Mouse (Mus musculus) A20 (cell line): Measurements from ENCODE around the gene Tmem170b.
"Not testable (repeated sequence)": the region's sequence is repeated elsewhere in the genome, so short reads cannot be mapped to it uniquely, and the experiment has no call there.

Experiments used
- DNase-seq: peaks from one replicate; pipeline ENCODE4 v3.0.0-alpha.2; 2011; ENCODE audit warnings: low read depth, low spot score

The Tmem170b gene

DNA sequence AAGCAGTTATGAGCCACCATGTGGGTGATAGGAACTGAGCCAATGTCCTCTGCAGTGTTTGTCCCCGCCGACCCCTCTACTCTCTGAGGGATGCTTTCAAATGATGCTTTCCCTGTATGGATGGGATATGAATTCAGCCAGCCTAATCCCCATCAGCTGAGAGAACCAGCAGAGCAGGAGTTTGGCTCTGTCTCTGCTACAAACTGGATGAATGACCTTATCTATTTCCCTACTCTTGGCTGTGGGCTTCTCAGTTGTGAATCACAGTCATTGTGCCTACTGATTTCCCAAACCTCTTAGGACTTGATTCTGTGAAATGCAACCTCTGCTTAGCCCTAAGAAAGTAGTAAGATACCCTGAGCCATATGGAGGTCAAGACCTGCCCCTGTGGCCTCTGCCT lies 64.2 kb downstream of the Tmem170b start:
- DNase-seq: no peak

DNA sequence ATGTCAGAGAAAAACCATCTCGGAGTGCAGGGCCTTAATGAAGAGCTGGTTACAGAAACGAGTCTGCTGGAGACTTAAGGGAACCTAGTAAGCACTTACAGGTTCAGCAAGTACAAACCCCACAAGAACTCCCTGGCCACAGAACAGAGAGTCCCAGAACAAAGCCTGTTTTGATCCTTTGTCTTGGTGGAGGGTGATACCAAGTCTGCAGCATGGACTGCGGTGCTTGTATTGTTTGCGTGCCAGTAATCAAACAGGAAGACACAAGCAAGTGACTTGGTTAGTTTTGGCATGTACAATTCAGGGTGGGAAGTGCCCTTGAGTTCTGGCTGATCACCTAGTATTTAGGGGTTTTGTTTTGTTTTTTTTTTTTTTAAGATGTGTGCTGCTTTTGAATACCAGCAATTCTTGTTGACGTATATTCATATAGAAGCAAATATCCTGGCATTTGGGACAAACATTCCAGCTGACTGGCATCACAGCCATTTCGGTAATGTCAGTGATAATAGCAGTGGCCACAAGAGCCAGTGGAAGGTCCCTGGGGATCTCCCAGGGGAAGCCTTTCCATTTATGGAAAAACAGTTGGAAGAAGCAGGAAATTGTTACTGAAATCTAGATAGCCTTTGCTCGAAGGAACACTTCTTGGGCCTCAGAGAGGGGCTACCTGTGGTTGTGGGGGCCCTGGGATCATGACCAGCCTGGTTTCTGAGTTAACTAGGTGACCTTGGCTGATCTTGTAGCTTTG lies 64.9 kb downstream of the Tmem170b start:
- DNase-seq: no peak

DNA sequence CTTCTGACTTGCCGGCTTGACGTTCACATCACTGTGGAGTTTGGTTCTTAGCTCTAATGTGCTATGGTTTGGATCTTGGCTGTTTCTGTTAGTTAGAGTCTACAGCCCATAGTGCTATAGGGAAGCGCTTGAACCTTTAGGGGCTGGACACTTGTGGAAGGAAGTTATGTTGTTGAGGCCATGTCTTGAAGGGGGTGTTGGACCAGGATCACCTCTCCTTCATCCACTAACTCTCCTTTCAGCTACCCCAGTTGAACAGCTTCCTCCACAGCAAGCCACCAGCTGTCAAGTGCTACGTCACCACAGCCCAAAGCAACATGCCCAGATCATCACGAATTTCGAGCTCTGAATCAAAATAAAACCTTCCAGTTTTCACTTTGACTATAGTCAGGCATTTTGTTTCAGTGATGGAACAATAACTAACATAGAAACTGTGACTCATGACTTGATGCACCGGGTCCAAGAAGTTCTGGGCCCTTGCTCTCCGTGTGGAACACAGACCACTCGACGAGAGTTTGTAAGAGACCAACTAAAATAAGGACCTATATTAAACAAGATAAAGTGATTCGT lies 65.5 kb downstream of the Tmem170b start:
- DNase-seq: no peak

DNA sequence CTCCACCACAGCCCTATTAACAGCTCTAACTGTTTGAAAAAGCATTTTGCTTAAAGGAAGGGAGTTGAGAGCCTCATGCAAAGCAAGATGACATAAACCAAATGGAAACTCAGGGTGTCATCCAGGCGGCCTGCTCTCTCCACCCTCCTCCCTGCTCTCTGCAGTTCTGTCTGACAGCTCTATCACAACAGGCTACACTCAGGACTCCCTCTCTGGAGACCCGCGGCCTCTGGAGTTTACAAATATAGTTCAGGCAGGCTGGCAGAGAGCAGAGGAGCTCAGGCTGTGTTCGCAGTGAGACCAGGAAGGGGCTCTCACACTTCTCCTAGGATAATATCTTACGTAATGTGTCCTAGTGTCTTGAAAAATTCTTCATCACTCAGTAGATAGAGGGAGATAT lies 67.2 kb downstream of the Tmem170b start:
- DNase-seq: not testable (repeated sequence)

DNA sequence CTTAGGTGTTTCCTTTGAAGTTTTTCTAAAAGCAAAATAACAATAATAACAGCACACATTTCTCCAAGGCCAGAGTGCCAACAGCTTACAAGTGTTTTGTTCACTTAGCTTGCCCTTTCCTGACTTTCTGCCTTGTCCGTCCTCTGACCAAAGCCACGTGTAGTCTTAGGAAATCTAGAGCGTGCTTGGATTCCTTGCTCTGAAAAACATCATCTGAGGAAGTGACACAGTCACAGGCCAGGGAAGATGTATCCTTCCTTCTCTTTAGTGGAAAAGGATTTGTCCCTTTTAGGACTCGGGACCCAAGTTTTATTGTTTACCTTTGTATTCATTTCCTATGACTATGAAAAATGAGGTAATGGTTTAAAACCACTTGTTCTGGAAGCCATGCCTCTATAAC lies 67.8 kb downstream of the Tmem170b start:
- no peak for DNase-seq

DNA sequence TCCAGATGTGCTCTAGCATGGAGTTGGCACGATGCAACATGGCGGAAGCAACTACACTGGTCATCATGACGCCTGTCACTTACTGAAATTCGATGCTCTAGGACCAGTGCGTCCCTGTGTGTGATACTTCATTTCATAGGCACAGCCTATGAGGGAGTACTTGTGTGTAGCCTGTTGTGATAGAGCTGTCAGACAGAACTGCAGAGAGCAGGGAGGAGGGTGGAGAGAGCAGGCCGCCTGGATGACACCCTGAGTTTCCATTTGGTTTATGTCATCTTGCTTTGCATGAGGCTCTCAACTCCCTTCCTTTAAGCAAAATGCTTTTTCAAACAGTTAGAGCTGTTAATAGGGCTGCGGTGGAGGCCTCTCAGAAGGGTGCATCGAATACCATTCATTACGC lies 68.9 kb downstream of the Tmem170b start:
- DNase-seq: not testable (repeated sequence)

DNA sequence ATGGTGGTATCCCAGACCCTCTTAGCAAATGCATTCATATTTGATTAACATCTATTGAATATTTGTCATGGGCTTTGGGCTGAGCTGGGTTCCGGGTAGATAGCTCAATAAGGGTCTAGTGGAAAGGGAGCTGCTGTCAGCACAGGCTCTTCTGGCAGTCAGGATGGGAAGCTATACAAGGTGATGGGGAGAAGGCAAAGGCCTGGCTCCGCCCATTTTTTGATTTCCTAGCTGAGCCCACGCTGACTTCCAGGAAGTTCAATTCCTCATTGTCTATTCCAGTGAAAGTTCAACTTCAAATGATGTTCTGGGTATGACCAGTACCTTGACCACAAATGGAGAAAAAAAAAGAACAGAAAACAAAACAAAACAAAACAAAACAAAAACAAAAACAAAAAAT lies 69.8 kb downstream of the Tmem170b start:
- no peak for DNase-seq

DNA sequence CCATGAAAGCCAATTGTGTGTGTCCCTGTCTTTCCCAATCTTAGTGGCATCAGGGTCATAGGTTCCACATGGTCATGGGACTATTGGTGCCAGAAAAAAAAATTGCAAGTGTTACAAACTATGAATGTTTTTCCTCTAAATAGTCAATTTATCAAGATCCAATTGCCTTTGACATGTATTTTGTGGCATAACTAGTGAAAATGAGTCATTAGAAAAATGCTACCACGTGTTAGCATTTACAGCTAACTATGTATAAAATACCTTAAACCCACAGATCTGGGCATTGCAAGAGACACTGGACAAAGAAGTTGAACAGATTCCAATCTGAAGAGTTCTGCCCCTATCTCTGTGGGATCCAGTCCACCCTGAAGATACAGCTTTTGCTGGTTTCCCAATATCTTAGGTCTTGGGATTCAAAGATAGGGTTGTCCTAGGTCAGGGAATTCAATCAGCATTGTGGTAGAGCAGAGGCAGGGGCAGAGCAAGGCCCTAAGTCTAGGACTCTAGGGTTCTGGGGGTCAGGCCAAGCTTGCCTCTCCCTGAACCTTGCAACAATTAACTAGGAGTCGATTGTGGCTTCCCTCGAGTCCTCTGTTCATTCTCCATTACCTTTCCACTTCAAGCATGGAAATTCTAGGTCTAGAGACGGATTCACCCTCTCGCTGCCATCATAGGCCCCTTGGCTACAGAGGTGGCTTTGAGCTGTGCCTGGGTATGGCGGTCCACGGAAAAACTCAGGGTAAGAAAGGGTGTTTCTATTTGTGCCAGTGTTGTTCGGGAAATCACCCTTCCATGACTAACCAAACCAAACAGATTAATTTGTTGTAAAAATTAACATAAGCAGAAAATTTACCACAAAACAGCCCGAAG lies 70.5 kb downstream of the Tmem170b start:
- no peak for DNase-seq

DNA sequence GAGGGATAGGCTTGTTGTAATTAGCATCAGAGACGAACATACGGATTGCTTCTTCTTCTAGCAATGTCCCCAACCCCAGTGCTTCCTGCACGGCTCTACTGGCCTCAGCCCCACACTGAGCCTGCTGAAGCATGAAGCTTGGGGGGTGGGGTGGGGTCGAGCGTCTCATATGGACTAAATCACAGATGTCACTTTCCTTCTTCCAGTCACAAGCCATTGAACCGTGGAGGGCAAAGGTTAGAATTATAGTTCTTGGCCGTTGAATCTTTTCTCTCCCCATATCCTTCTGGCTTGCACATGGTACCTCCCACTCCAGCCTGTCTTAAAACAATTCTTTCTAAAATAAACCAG lies 71.1 kb downstream of the Tmem170b start:
- DNase-seq: peak; percentile 55

DNA sequence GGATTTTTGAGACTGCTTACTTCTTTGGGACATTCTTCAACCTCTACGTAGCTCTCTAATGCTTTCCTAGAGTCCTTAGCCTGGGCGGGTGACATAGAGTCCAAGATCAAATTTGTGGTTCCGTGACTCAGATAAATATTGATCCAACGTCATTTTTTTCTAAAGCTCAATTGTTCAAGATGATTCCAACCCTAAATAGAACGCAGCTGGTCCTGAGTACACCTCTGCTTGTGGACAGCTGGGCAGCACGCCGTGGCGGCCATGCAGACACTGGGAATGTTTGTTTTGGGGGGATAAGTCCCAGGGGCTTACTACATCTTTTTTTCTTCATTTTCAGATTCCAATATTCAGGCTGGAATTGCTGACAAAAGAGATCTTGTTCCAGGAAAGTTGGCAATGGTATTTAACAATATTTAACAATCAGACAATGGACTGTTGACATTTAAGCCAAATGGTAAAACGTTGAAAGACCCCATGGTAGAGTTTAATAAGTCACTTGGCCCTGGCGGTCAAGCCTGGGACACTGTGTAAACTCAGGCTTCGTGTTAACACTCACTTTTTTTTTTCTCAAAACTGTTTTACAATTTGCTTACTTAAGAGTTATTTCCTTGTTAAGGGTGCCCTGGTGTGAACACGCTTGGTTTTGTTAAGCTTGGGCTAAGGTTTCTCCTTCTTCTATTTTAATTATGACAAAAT lies 75.3 kb downstream of the Tmem170b start:
- DNase-seq: no peak

DNA sequence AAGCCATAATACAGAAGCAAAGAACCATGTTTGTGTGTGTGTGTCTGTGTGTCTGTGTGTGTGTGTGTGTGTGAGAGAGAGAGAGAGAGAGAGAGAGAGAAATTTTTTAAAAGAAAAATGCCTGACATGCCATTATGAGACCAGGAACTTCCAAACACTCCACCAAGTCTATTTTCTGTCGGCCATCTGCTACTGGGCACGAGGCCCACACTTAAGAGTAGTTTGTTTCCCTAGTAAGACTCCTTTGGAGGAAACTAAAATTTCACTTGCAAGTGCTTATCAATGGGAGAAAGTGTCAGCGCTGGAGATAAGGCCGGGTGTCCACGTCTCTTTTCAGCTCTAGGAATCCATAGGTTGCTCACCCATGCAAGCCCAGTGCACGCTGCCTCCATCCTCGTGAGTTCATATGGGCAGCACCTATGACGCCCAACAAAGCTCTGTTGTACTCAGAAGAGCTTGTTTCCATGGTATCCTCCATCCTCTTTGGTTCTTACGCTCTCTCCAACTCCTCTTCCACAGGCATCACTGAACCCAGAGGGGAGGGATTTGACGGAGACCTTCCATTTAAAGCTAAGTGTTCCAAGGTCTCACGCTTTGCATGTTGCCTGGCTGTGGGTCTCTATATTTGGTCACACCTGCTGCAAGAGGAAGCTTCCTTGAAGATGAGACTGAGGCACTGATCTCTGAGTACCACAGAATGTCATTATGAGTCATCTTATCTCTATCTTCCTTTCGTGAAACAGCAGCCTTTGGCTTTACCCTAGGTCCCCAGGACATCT lies 76.8 kb downstream of the Tmem170b start:
- DNase-seq: peak; percentile 18

DNA sequence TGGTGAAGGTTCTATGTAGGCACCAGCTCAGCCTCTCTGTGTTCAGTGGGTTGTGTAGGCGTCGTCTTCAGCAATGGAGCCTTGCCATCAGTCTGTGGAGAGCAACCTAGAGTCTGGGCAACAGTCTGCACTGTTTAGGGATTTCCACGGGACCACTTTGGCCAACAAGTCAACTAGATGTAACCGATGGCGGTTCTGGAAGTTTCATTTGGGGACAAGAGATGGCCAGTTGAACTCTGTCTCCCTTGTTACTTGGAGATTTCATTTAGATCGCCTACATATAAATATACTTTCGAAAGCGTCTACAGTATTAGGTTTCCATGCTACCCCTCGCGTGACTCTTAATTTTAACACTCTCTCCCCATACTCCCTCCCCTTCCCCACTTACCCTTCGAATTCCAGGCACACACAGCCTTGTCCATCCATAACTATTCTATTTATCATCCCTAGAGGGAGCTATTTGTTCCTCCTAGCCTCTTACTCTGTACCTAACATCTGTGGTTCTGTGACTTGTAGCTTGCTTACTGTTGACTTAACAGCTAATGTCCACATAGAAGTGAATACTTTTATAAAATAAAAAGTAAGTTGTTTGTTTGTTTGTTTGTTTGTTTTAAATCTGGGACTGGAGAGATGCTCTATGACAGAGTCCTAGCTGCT lies 77.8 kb downstream of the Tmem170b start:
- peak; percentile 11 for DNase-seq

DNA sequence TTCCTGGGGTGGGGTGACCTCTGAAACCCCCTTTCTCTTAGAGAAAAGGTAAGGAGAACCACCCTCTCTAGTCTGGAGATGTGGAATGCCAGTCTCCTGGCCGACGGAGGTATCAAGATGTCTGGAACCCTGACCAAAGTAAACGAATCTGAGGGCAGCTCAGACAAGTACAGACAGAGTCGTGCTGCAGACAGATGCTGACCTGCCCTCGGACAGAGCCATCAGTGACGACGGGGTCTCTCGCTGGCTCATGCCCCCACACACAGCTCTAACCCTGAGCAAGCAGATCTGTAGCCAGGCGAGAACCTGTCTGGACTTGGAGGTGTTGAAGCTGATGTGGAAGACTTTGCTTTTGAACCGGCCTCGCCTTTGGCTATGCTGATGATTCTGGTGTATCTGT lies 79.8 kb downstream of the Tmem170b start:
- no peak for DNase-seq

DNA sequence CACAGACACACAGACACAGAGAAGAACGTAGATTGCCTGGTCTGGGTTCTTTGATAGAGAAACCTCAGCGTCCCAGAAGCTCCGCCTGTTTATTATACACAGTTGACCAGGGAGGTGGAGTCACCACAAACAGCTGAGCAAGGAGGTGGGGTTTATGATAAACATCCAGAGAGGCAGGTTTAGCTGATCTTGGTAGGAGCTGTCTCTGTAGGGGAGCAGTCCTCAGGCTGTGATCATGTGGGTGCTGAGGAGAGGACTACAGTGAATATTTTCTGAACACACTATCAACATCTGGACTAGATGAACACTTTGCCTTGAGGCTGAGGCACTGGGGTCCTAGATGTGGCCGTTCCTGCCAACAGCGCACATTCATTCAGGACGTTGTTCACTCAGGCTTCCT lies 83.3 kb downstream of the Tmem170b start:
- DNase-seq: no peak

DNA sequence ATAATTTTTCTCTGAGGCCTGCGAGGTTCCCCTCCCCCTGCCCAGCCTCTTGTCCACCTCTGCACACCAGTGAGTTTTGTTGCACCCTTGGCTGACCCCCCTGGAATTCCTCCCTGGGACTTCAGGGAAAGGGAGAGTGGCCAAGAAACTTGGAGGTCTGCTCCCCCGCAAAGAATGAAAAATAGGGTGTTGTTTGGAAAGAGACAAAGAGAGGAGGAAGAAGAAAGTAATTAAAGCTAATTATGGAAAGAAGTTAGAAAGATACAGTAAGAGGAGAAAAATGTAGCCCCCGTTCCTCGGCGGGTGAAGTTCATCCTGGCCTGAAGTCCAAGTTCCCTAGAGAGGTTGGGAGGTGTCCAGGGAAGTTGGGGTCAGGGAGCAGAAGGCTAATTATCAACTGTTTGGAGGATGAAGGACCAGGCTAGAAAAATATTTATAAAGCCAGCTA lies 83.9 kb downstream of the Tmem170b start:
- DNase-seq: no peak
